ENCODE assay signal across 9 mouse cellular contexts in genomic region chr2:91953825-91954224, GRCm38 (mm10). TPM values are rescaled to one million over a fixed set of nuclear protein-coding genes. Genes with fewer than 3 reads are reported as not detected.
A peak's percentile ranks its signal among the peaks of the same experiment; 100 is the strongest.
DNase-seq lines count a peak whose midpoint lies in the region; ATAC-seq lines count a peak whose summit lies in the region.
"Had no signal": no experiment of that assay in that cellular context is flagged by ENCODE, and none has a peak within 500 bp of the region (broad histone marks: within the 10 kb centered on the region; RNA-seq: fewer than 3 reads in every experiment).

No protein-coding gene starts in this region.

- no peaks in the 10 kb centered on the region for H3K36me3 ChIP-seq in neural tube, embryonic 13.5 days
- no peaks in the 10 kb centered on the region for H3K36me3 ChIP-seq in lung, embryonic 16.5 days (ENCODE audit: control insufficient read depth, insufficient read depth, low read length)

- H3K27ac ChIP-seq in neural tube, embryonic 13.5 days (replicated peaks) = peak overlapping the region; percentile 28
- peak overlapping the region; percentile 91 for H3K27ac ChIP-seq in lung, embryonic 16.5 days (ENCODE audit: low read length)

- H3K27me3 ChIP-seq in neural tube, embryonic 13.5 days = no peaks in the 10 kb centered on the region
- no peaks in the 10 kb centered on the region for H3K27me3 ChIP-seq in lung, embryonic 16.5 days (ENCODE audit: control insufficient read depth, insufficient read depth, low read depth, low read length)

- H3K4me2 ChIP-seq in neural tube, embryonic 13.5 days = no peak overlapping the region
- no peak overlapping the region for H3K4me2 ChIP-seq in lung, embryonic 16.5 days (ENCODE audit: low read depth, low read length)

- H3K4me3 ChIP-seq in neural tube, embryonic 13.5 days = no peak overlapping the region
- H3K4me3 ChIP-seq in lung, embryonic 16.5 days (ENCODE audit: low read length) = no peak overlapping the region

- no peak overlapping the region for H3K9ac ChIP-seq in neural tube, embryonic 13.5 days
- H3K9ac ChIP-seq in lung, embryonic 16.5 days (ENCODE audit: low read length) = 0 out of 2 replicates have a peak overlapping the region, but pooled peaks have one; percentile 43

- H3K4me1 ChIP-seq in neural tube, embryonic 13.5 days (replicated peaks) = peaks cover 61% of the 10 kb centered on the region
- H3K4me1 ChIP-seq in lung, embryonic 16.5 days (replicated peaks; ENCODE audit: control insufficient read depth, insufficient read depth, low read length) = peaks cover 67% of the 10 kb centered on the region

- no peak for ATAC-seq in neural tube, embryonic 13.5 days (ENCODE audit: low read depth)
- peak; percentile 79 for ATAC-seq in lung, embryonic 16.5 days (ENCODE audit: low read depth)
- no peak for ATAC-seq in erythroblast, adult 5-6 weeks (replicated peaks; ENCODE audit: low FRiP score, poor library complexity, severe bottlenecking)

- H3K9me3 ChIP-seq in neural tube, embryonic 13.5 days = no peaks in the 10 kb centered on the region
- H3K9me3 ChIP-seq in lung, embryonic 16.5 days (ENCODE audit: control insufficient read depth, low read length) = no peaks in the 10 kb centered on the region

- 22% methylated on average over 5 of the region's 5 CpGs for WGBS in neural tube, embryonic 13.5 days
- 11% methylated on average over 5 of the region's 5 CpGs for WGBS in lung, embryonic 16.5 days

- DNase-seq in neural tube, embryonic 10.5 days (ENCODE audit: extremely low spot score, low spot score) = no peak
- peak; percentile 53 for DNase-seq in gastrocnemius, postnatal 10 days
- peak; percentile 64 for DNase-seq in kidney, adult 18-20 months
- no peak for DNase-seq in frontal cortex, postnatal 10 days (ENCODE audit: low spot score in 2 of 2)
- no peak for DNase-seq in spleen, postnatal 14 days (ENCODE audit: low spot score in 2 of 2)

RNA-seq across cellular contexts. Expression of gene Gm9821, which starts 8.3 kb away (rescaled TPM):
- 0.22 TPM in 1 of 2 replicates, not detected in the other for polyA plus RNA-seq in neural tube, embryonic 13.5 days (2015; fragmentation: Nextera tagmentation; extraction: Ambion mirVana)
- total RNA-seq in gastrocnemius, postnatal 10 days (2021) = not detected
- 0.33 and 0.88 TPM in 2 replicates for polyA plus RNA-seq in lung, embryonic 16.5 days (2015; fragmentation: Nextera tagmentation; extraction: Ambion mirVana)
- not detected in 2 replicates for total RNA-seq in erythroblast, adult 5-6 weeks (2015; ENCODE audit: low replicate concordance)
- total RNA-seq in erythroblast, adult 5-6 weeks (2017; ENCODE audit: low replicate concordance) = 0.28 TPM in 1 of 2 replicates, not detected in the other
- polyA plus RNA-seq: large intestine, adult 2 months had no signal

RNA-seq across cellular contexts. Expression of gene Mdk, which starts 21.7 kb away (rescaled TPM):
- 289 and 336 TPM in 2 replicates for polyA plus RNA-seq in neural tube, embryonic 13.5 days (2015; fragmentation: Nextera tagmentation; extraction: Ambion mirVana)
- 10 to 100 TPM; 43.3 to 55.2 TPM for total RNA-seq in gastrocnemius, postnatal 10 days (2021)
- 680 and 776 TPM in 2 replicates for polyA plus RNA-seq in lung, embryonic 16.5 days (2015; fragmentation: Nextera tagmentation; extraction: Ambion mirVana)
- total RNA-seq in erythroblast, adult 5-6 weeks (2015; ENCODE audit: low replicate concordance) = 1.9 TPM in 1 of 2 replicates, not detected in the other
- 0.77 TPM in 1 of 2 replicates, not detected in the other for total RNA-seq in erythroblast, adult 5-6 weeks (2017; ENCODE audit: low replicate concordance)

RNA-seq across cellular contexts. Expression of gene Dgkz, which starts 21.8 kb away (rescaled TPM):
- 35.7 and 38.8 TPM in 2 replicates for polyA plus RNA-seq in neural tube, embryonic 13.5 days (2015; fragmentation: Nextera tagmentation; extraction: Ambion mirVana)
- 10 to 100 TPM; 60.5 to 84.3 TPM for total RNA-seq in gastrocnemius, postnatal 10 days (2021)
- polyA plus RNA-seq in lung, embryonic 16.5 days (2015; fragmentation: Nextera tagmentation; extraction: Ambion mirVana) = 55.9 and 59.7 TPM in 2 replicates
- total RNA-seq in erythroblast, adult 5-6 weeks (2015; ENCODE audit: low replicate concordance) = 35.9 and 75.1 TPM in 2 replicates
- 13.7 and 19.5 TPM in 2 replicates for total RNA-seq in erythroblast, adult 5-6 weeks (2017; ENCODE audit: low replicate concordance)

RNA-seq across cellular contexts. Expression of gene Chrm4, which starts 26.8 kb away (rescaled TPM):
- 1.2 and 1.5 TPM in 2 replicates for polyA plus RNA-seq in neural tube, embryonic 13.5 days (2015; fragmentation: Nextera tagmentation; extraction: Ambion mirVana)
- total RNA-seq in gastrocnemius, postnatal 10 days (2021) = under 1 TPM in 1 of 2 experiments, not detected in 1; 0.16 TPM
- 0.10 TPM in 1 of 2 replicates, not detected in the other for polyA plus RNA-seq in lung, embryonic 16.5 days (2015; fragmentation: Nextera tagmentation; extraction: Ambion mirVana)
- total RNA-seq in erythroblast, adult 5-6 weeks (2015; ENCODE audit: low replicate concordance) = not detected in 2 replicates
- total RNA-seq in erythroblast, adult 5-6 weeks (2017; ENCODE audit: low replicate concordance) = not detected in 2 replicates

Comparison
In these comparisons a context has a peak if more than half of its experiments do, and no peak if none do; other contexts are left out.
1. DNase-seq: peak in gastrocnemius, postnatal 10 days (single experiment) and kidney, adult 18-20 months (single experiment); none in neural tube, embryonic 10.5 days (single experiment), frontal cortex, postnatal 10 days (0 of 2) and spleen, postnatal 14 days (0 of 2).
2. RNA of gene Mdk, which starts 21.7 kb away (total RNA-seq): 43.3 to 55.2 TPM in gastrocnemius, postnatal 10 days; 0.77 to 1.9 TPM in erythroblast, adult 5-6 weeks; every median in the first group is over 10 times any median in the second.